Mouse (Mus musculus) ZHBTc4 (cell line): Measurements from ENCODE around the gene Awat2.
"Not testable (repeated sequence)": the region's sequence is repeated elsewhere in the genome, so short reads cannot be mapped to it uniquely, and the experiment has no call there.

Experiments used
- DNase-seq: peaks from one replicate; pipeline ENCODE4 v3.0.0-alpha.2; 2011; ENCODE audit warnings: low read depth, low spot score

Awat2 gene

DNA sequence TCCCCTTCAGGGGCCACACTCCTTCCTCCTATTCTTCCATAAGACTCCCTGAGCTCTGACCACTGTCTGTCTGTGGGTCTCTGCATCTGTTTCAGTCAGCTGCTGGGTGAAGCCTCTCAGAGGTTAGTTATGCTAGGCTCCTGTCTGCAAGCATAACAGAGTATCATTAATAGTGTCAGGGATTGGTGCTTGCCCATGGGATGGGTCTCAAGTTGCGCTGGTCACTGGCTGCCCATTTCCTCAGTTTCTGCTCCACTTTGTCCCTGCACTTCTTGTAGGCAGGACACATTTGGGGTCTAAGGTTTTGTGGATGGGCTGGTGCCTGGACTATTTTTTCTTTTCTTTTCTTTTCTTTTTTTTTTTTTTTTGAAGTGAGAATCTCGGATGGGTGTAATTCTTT lies at the start of gene Awat2:
Gene Awat2 (minus strand): TSS at position 101 of the 400 bp plus-strand sequence.
- DNase-seq = not testable (repeated sequence)

DNA sequence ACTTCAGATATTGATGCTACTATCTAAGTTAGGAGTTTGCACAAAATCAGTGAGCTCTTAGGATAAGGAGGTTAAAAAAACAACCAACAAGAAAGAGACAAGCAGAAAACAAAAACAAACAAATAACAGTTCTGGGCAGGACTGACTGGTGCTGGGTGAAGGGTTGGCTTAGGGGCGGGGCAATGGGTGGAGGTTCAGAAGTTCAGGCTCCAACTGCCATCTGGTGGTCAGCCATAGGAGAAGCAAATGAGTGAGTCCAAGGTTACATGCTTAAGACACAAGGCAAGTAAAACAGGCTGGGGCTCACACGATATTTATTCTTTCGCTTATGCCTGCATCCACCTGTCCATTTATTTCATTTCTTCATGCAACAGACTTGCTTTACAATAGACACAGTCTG lies 37.8 kb upstream of the Awat2 start:
- peak; percentile 73 for DNase-seq

DNA sequence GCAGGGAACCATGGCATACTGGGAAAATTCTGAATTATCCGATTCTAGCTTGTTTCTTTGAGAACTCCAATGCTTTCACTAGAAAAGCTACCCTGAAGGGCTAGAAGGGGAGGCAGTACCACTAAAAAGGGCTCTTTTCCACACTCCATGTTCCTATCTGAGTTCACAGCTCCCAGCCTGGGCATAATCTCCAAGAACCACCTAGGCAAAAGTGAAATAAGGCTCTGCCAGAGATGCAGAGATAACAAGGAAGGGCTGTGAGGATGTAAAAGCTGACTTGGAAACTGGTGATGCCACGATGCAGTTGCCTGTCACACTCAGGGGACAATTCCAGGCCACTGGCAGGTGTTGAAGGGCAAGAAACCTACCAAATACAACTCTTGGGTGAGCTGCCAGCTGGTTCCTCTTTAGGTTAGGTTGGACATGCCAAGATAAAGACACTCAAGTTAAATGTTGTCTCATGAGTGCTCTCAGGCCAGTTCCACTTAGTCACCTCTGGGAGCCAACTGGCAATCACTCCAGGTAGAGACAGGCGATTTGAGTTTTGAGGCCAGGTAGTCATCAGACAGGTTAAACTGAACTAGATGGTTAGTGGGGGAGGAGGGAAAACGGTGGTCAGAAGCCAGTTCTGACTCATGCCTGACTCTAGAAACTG lies 33.2 kb upstream of the Awat2 start:
- no peak for DNase-seq

DNA sequence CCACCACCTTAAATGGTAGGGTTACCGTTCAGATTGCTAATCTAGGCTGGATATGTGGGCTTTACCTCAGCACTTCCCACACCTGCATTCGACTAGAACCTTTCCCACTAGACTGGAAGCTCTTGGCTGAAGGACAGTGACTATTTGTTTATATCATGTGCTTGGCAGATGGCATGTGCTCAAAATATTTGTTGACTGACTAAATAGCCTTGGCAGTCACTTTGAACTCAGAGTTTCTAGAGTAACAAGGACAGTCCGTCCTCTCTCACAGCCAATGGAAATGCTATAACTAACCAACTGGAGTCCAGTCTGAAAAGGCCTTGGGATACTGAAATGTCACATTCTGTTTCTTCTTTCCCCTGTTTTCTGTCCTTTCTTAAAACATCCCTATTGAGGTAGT lies 29.0 kb upstream of the Awat2 start:
- no peak for DNase-seq

DNA sequence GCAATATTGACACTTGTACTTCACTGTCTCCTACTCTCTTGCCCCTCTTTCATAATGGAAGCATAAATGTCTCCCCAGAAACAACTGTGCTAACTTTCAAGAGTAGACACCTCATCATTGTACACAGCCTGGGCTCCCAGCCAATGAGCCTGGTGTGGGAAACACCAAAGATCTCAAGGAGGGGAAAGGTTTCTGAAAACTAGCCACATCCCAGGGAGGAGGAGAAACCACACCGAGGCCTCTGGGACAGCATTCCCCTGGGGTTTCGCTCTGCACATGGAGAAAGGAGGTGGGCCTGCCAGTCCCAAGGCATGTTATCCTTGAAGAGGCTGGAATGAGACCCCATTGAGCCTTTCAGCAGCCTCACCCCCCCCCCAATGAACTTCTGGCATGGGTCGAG lies 27.6 kb upstream of the Awat2 start:
- DNase-seq = no peak

DNA sequence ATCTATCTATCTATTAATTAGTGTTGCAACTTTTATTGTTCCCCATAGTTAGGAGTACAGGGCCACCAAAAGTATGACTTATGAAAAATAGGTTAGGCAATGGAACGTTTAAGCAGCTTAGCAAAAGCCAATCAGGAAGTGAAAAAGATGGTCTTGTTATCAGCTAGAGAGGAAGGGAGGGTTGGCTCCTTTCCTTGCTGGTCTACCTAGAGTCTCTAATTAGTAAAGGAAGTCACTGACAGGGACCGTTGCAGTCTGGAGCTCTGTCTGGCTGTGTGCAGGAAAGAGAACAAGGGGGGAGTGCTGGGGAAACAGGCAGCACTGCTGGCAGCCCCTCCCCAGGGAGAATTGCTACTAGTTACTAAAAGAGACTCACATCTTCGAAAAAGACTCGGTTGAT lies 25.5 kb upstream of the Awat2 start:
- DNase-seq = no peak

DNA sequence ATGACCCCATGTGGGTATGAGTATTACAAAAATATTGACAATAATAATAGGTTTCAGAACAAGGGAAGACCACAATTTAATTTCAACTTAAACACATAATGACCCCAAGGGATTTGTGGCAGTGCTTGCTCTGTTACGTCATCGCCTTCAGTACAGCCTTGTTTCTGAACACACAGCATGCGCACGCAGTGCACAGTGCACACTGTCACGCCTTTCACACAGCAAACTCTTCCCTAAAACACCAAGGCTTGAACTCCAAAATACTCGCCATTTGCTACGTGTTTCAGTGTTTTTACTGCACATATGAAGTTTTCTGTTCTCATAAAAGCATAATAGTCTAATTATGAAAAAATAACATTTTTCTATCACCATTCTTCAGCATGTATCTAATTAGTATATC lies 1.0 kb upstream of the Awat2 start:
- DNase-seq = no peak

DNA sequence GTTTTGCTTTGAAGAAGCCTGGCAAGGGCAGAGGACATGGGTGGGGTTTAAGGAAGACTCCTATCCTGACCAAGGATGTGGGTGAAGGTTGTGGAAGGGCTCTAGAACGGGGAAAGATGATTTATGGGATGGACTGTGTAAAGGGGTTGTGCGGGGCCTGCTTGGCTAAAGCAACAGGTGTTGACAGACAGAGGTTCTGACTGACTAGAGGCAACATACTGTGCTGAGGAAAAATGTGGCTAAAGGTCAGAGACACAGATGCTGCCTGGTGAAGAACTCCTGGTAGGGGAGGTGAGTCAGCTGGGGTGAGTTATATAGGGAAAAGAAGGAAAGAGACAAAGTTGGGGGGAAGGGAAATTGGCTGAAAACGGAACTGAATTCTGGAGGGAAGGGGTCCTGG lies 10.2 kb downstream of the Awat2 start:
- no peak for DNase-seq

DNA sequence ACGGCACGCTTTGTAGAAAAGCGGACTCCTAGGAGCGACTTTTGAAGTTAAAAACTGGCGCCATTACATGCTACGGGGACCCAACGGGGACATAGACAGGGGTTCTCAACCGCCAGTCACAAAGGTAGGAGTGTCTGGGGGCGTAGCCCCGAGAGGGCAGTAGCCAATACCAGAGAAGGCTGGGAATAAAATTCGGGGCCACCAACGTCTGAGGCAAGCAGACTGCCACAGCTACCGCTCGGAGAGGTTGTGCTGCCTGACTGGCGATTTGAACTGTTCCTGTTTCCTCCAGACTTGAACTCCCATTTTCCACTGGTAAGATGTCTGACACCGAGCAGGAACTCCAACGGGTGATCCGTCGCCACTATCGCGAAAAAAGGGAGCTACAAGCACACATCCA lies 13.8 kb downstream of the Awat2 start, which contains the start of gene Otud6a:
Gene Otud6a (plus strand): TSS at position 321 of the 400 bp plus-strand sequence.
- DNase-seq = peak; percentile 55

DNA sequence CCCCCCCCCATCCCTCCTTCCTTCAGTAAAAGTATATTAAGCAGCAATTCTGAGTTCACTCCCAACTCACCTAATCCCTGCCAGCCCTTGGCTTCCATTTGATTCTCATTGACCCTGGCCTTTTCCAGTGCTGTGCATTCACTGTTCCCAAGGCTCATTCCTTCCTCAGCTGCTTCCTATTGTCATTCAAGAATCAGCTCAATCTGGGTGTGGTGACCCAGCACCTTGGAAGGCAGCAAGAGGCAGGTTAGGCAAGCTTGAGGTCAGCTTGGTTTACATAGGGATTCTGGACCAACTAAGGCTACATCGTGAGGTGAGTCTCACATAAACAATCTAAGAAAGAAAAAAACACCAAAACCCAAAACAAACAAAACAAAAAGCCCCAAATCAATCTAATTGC lies 33.3 kb downstream of the Awat2 start:
- peak; percentile 51 for DNase-seq

DNA sequence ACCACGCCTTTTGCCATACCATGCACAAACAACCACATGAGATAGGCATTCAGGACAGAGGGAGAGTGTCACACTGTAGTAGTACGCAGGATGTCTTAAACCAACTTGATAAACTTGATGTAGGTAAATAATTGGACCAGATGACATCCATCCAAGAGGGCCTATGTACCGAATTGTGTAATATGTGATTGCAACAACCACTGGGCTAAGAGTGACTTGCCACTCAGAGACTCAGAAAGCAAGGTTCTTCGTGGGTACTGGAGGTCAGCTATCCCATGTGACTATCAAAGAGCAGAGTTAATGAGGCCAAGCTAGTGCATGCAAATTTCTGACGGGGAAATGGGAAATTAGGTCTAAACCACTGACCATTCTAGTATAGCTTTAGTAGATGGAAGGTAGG lies 40.9 kb downstream of the Awat2 start:
- DNase-seq = no peak

DNA sequence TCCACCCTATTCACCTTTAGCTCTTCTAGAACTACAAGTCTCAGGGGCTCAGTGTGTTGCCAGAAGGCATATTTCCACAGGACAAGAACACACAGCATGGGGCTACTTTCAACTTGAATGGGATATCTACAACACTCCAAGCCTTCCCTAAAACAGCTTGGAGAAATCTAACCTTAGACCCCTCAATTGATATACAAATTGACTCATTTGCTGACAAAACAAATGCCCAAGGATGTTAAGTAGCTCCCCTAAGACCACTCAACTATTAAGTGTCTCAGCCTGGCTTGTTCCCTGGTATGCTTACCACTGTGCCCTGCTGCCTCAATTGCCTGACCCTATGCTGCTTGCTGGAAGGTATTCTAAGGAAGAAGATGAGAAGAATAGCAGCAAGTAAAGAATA lies 41.6 kb downstream of the Awat2 start:
- DNase-seq = peak; percentile 26

DNA sequence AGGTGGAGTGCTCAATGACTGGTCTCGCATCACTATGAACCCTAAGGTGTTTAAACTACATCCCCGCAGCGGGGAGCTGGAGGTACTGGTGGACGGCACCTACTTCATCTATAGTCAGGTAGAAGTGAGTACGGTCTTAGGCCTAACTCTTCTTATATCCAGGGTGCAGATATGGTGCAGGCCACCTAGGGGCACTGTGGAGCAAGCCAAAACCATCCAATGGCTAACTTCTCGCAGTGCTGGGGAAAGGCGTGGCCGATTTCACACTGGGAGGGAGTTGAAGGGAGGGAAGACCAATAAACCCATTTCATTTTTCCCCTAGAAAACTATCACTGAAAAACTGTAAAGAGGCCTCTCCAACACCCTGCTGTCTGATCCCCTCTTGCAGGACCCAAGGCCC lies 47.5 kb downstream of the Awat2 start:
- peak; percentile 56 for DNase-seq

DNA sequence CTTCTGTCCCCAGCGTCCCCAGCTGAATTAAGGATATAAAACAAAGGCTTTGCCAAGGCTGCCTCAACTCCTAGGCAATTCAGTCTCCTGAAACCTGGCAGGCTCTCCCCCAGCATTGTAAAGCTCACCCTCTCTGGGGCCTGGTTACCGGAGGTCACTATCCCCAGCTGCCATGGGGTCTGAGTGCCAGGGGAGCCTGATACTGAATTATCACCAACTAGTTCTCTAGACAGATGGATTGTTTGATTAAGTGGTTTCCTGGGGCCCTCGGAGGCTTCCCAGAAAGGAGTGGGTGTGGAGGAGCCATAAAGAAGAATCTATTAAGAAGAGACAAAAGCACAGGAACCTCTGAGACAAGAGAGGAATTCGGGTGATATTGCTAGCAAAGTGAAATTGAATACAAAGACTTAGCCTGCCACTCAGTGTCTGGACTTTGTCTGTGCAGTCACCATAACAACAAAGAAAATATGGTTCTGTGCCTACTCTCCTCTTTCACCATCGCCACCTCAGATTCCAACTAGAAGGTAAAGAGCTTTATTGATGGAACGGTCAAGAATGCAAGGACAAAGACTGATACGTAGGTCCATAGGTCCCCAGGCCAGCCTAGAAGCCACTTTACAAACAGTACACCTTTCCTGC lies 48.2 kb downstream of the Awat2 start:
- DNase-seq = no peak

DNA sequence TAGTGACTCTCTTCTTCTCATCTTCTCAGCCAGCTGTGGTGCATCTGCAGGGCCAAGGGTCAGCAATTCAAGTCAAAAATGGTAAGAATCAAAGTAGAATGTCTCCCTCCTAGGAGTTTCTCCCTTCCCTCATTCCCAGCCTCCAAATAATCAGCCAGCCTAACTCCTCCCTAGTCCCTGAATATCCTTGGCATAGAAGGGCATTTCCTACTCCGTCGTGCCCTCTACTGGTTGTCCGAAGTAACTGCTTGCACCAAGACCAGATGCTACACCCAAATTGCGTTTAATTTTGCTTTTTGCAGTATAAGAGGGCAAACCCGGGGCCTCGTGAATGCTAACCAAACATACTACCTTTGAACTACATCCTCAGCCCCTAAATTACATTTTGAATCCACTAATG lies 50.2 kb downstream of the Awat2 start:
- peak; percentile 43 for DNase-seq

DNA sequence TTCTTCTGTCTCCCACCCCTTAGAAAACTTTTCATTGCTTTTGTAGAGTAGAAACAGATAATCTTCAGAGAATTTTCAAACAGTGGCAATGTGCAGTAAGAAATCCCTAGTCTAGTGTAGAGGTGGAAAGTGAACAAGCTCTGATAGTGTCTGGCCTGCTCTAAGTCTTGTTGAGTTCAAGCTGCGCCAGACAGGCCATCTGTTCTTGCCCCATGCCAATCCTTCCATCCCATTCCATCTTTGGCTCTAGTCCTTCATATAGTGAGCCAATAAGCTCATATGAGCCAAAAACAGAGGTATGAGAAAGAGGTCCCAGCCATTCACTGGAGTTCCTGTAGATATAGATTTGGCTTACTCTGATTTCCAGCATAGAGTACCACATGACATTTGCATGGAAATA lies 52.6 kb downstream of the Awat2 start:
- DNase-seq = no peak

DNA sequence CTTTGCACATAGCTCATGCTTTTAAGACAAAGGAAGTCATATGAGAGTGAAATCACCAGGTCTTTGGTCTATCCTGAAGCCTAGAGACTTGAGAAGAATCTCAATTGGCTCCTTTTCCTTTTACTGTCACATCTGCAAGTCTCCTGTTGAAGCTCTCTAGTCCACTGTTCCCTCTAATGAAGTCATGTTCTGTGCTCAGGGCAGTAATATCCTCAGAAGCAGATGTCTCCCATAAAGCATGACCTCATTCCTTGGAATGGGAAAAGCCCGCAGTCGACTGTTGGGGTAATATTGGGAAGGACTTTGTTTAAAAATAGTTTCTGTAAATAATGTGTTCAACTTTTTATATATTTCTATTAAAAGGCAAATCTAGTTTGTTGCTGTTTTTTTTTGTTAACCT lies 85.5 kb downstream of the Awat2 start:
- DNase-seq = no peak
